Mouse (Mus musculus): ENCODE data around the gene Ptgds. TPM values are rescaled to one million over a fixed set of nuclear protein-coding genes. Genes with fewer than 3 reads are reported as not detected.

Gene Ptgds
- total and polyA plus RNA-seq, 3 experiments = 0.37 to 0.46 TPM; not detected in 1

DNA sequence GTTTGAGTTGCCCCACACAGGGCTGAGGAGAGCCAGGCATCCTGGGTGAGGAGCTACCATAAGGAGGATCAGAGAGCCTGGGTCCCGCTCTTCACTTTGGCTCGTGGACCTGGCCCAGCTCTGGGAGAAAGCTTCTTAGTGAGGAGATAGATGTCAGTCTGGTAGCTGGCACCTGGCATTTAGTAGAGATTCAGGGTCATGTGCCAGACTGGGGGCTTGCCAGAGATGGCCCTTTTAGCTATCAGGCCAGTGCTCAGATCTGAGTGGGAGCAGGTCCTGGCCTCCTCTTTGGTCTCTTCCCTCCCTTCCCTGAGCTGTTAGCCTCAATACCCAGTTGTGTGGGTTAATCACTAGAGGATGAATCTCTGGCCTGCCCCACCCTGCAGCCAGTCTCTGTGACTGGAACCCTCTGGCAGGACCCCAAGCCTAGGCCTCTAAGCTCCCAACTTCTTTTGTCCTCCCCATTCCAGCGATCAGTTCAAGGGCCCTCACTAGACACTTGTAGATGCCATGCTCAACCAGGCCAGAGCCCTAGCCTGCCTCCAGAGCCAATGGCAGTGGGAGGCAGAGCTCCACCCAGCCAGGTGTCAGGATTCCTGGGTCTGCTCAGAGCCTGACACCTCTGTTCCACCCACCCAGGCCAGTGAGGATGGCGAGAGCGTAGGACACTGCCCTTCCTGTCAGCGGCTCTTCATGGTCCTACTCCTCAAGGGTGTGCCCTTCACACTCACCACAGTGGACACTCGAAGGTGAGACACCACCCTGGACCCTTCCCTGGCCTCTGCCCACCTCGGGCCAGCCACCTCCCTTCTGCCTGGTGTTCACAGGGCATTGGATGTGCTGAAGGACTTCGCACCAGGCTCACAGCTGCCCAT lies 12.6 kb downstream of the Ptgds start:
- Histone ChIP-seq H3K36me3 (replicated peaks in 1 of 2; ENCODE audit: control insufficient read depth in 1 of 2, insufficient read depth in 1 of 2, low read length in 1 of 2) (peaks cover 11 to 29% of the 10 kb centered on the region in 2 experiments), H3K4me2 (ENCODE audit: insufficient read depth, low read depth, poor library complexity, severe bottlenecking) (no peak overlapping the region)
- dilution Hi-C loops (cut with MboI; ENCODE audit: extremely low pct_ligation_motif_present, extremely low pct_unique_long_range_greater_than_20kb, low sequenced_read_pairs) = no loop called here

DNA sequence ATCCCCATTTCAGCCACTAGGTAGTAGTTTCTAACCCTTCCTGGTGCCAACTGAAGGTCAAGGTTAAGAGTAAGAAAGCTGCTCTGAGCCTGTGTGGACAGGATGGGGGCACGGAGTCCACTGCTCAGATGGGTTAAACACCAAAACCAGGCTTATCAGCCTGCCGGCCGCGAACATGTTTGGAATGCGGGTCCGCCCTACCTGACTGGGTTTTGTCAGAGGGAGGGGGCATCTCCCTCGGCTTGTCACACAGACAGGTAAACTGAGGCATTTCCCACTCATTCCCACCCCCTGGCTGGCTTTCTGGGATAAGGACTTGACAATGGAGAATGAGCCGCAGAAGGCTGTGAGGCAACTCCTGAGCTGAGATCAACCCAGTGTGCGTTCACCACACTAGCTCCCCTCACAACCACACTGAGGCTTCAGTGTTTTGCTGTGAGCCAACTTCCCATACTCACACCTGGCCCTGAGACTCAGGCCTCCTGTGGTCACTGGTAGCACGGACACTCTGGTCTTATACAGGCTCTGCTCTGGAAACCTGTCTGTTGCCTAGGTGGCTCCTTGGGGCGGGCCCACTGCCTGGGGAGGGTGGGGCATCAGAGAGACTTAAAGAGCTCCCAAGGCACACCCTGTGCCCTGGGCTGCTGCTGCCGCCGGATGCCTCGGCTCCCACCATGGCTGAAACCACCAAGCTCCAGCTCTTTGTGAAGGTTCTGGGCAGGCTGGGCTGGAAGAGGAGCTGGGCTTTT lies 13.5 kb downstream of the Ptgds start, which contains the start of gene Clic3:
Clic3 (plus strand) TSS at position 634 of the 749 bp plus-strand sequence.
- Histone ChIP-seq H3K27ac (ENCODE audit: insufficient read depth, low read depth) (no peak within 1 kb of the TSS), H3K79me2 (replicated peaks; ENCODE audit: control insufficient read depth, extremely low read depth, insufficient read depth, poor library complexity, severe bottlenecking) (peaks cover 2% of the 10 kb centered on the region; the same call in 1 of the 2 replicates), H3K27me3 (replicated peaks) (no peaks in the 10 kb centered on the region), H3K9me3 (replicated peaks; ENCODE audit: low read length) (no peaks in the 10 kb centered on the region), H3K4me1 (ENCODE audit: control insufficient read depth in 1 of 2, insufficient read depth in 2 of 2) (peaks cover 4 to 17% of the 10 kb centered on the region in 2 experiments), H3K36me3 (replicated peaks in 1 of 2; ENCODE audit: control insufficient read depth in 1 of 2, insufficient read depth in 1 of 2, low read length in 1 of 2) (peaks cover 11 to 29% of the 10 kb centered on the region in 2 experiments), H3K4me3 (replicated peaks in 1 of 3; ENCODE audit: low read depth in 2 of 3, low read length in 2 of 3, poor library complexity in 1 of 3) (no peak within 1 kb of the TSS), H3K4me2 (ENCODE audit: insufficient read depth, low read depth, poor library complexity, severe bottlenecking) (no peak within 1 kb of the TSS), H3K9ac (ENCODE audit: insufficient read depth, low read depth) (no peak within 1 kb of the TSS)
- no peak for DNase-seq (ENCODE audit: extremely low read depth)
- in situ Hi-C loops (cut with MboI; ENCODE audit: low pct_ligation_motif_present, low pct_unique_long_range_greater_than_20kb, low sequenced_read_pairs) (no loop called here), dilution Hi-C loops (cut with MboI; ENCODE audit: extremely low pct_ligation_motif_present, extremely low pct_unique_long_range_greater_than_20kb, low sequenced_read_pairs) (no loop called here)
- no peak for TF ChIP-seq MXI1 (IDR thresholded peaks at IDR 0.05; ENCODE audit: low read depth, low read length)
- TF ChIP-seq EP300 (IDR thresholded peaks at IDR 0.05; ENCODE audit: low read length) = no peak
- TF ChIP-seq MYC (IDR thresholded peaks at IDR 0.05; ENCODE audit: low read depth, low read length) = no peak
- no peak for TF ChIP-seq POLR2A (IDR thresholded peaks at IDR 0.05; ENCODE audit: low read depth, low read length)
- no peak for TF ChIP-seq RAD21 (IDR thresholded peaks at IDR 0.05; ENCODE audit: low read depth, low read length)
- no peak for TF ChIP-seq JUN (IDR thresholded peaks at IDR 0.05; ENCODE audit: insufficient read depth, low read depth, low read length)
- TF ChIP-seq ETS1 (conservative IDR thresholded peaks at IDR 0.05; ENCODE audit: low read depth, low read length) = no peak
- no peak for TF ChIP-seq HCFC1 (IDR thresholded peaks at IDR 0.05; ENCODE audit: low read depth, low read length)
- no peak for TF ChIP-seq MAFK (IDR thresholded peaks at IDR 0.05; ENCODE audit: insufficient replicate concordance, low read length)
- TF ChIP-seq MEF2A (IDR thresholded peaks at IDR 0.05; ENCODE audit: borderline replicate concordance, low read depth, low read length) = no peak
- TF ChIP-seq ZC3H11A (IDR thresholded peaks at IDR 0.05; ENCODE audit: low read depth, low read length) = no peak
- no peak for TF ChIP-seq CHD1 (IDR thresholded peaks at IDR 0.05; ENCODE audit: low read depth, low read length)
- no peak for TF ChIP-seq RCOR1 (conservative IDR thresholded peaks at IDR 0.05; ENCODE audit: low read depth, low read length)
- no peak for TF ChIP-seq JUND (conservative IDR thresholded peaks at IDR 0.05; ENCODE audit: low read depth, low read length)
- no peak for TF ChIP-seq CHD2 (IDR thresholded peaks at IDR 0.05; ENCODE audit: low read length)
- TF ChIP-seq ELF1 (IDR thresholded peaks at IDR 0.05; ENCODE audit: low read depth, low read length) = no peak

More for the DNA sequence above, 12.6 kb downstream of the Ptgds start:
- Histone ChIP-seq H3K9ac (ENCODE audit: insufficient read depth, low read depth) (no peak overlapping the region), H3K4me1 (ENCODE audit: control insufficient read depth in 1 of 2, insufficient read depth in 2 of 2) (peaks cover 6 to 21% of the 10 kb centered on the region in 2 experiments), H3K27ac (ENCODE audit: insufficient read depth, low read depth) (no peak overlapping the region), H3K79me2 (replicated peaks; ENCODE audit: control insufficient read depth, extremely low read depth, insufficient read depth, poor library complexity, severe bottlenecking) (peaks cover 2% of the 10 kb centered on the region; the same call in 1 of the 2 replicates), H3K27me3 (replicated peaks) (no peaks in the 10 kb centered on the region), H3K9me3 (replicated peaks; ENCODE audit: low read length) (no peaks in the 10 kb centered on the region), H3K4me3 (replicated peaks in 1 of 3; ENCODE audit: low read depth in 2 of 3, low read length in 2 of 3, poor library complexity in 1 of 3) (no peak overlapping the region)
- TF ChIP-seq ZMIZ1 (IDR thresholded peaks at IDR 0.05; ENCODE audit: low read depth, low read length) (no peak), HCFC1 (IDR thresholded peaks at IDR 0.05; ENCODE audit: low read depth, low read length) (no peak), NELFE (IDR thresholded peaks at IDR 0.05; ENCODE audit: low read depth, low read length) (no peak), POLR2A (IDR thresholded peaks at IDR 0.05; ENCODE audit: low read depth, low read length) (no peak), NRF1 (IDR thresholded peaks at IDR 0.05; ENCODE audit: low read depth, low read length) (no peak), GABPA (IDR thresholded peaks at IDR 0.05; ENCODE audit: insufficient replicate concordance, low read depth, low read length) (no peak), JUN (IDR thresholded peaks at IDR 0.05; ENCODE audit: insufficient read depth, low read depth, low read length) (no peak), KAT2A (IDR thresholded peaks at IDR 0.05; ENCODE audit: insufficient replicate concordance, low read length) (no peak), USF1 (IDR thresholded peaks at IDR 0.05; ENCODE audit: low read depth, low read length) (no peak), CTCF (conservative IDR thresholded peaks at IDR 0.05 in 1 of 2, IDR thresholded peaks at IDR 0.05 in 1 of 2; ENCODE audit: low read depth in 2 of 2, low read length in 2 of 2) (no peak), MAFK (IDR thresholded peaks at IDR 0.05; ENCODE audit: insufficient replicate concordance, low read length) (no peak), TCF12 (IDR thresholded peaks at IDR 0.05; ENCODE audit: low read depth, low read length) (no peak), RCOR1 (conservative IDR thresholded peaks at IDR 0.05; ENCODE audit: low read depth, low read length) (no peak), ZC3H11A (IDR thresholded peaks at IDR 0.05; ENCODE audit: low read depth, low read length) (no peak)
- no peak for DNase-seq (ENCODE audit: extremely low read depth)
- in situ Hi-C loops (cut with MboI; ENCODE audit: low pct_ligation_motif_present, low pct_unique_long_range_greater_than_20kb, low sequenced_read_pairs) = no loop called here

Data from CH12.LX (cell line).